Mouse (Mus musculus): ENCODE data around the gene Neb. TPM values are rescaled to one million over a fixed set of nuclear protein-coding genes. Genes with fewer than 3 reads are reported as not detected.

Gene Neb
- 1,000 to 10,000 TPM; 3,675 to 3,755 TPM for total RNA-seq (2021)
- long read RNA-seq, experiment 1, transcript Neb-204 (10 exons, 1,000 nt): major isoform, 5 of 137 reads
- long read RNA-seq, experiment 1, partial matches to known transcripts: 86 of 137 reads
- long read RNA-seq, experiment 1, other reads (novel, unspliced or antisense): 46 of 137 reads
- long read RNA-seq, experiment 2, partial matches to known transcripts: 77 of 165 reads
- long read RNA-seq, experiment 2, other reads (novel, unspliced or antisense): 84 of 165 reads

DNA sequence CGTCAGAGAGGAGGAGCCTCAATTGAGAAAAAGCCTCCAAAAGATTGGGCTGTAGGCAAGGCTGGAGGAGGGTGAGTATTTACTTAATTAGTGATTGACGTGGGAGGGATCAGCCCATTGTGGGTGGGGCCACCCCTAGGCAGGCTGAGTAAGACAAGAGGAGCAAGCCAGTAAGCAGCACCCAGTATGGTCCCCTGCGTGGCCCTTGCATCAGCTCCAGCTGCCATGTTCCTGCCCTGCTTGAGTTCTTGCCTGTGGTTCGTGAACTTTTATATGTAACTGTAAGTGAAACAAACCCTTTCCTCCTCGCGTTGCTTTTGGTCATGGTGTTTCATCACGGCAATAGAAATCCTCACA, at the start of gene Neb:
Gene Neb, minus strand, starts transcription at position 27 of the 357 bp plus-strand sequence.
- no peak for DNase-seq

DNA sequence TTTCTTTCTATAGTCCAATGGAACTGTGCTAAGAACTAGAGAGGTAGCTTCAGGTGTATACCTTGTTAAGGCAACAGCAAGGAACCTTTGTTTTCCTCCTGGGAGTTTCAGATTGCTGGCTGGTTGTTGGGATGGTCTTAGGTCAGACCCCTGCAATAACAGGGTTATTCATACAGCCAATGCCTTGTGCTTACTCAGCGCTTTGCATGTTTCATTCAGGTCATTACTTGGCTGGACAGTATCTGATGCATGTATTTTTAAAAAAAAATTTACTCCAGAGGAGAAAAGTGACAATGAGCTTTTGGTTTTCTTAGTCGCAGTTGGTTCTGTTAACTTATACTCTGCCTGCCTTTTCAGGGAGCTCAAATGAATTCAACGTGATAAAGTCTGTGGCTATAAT, 49.1 kb upstream of the Neb start:
- DNase-seq: no peak

DNA sequence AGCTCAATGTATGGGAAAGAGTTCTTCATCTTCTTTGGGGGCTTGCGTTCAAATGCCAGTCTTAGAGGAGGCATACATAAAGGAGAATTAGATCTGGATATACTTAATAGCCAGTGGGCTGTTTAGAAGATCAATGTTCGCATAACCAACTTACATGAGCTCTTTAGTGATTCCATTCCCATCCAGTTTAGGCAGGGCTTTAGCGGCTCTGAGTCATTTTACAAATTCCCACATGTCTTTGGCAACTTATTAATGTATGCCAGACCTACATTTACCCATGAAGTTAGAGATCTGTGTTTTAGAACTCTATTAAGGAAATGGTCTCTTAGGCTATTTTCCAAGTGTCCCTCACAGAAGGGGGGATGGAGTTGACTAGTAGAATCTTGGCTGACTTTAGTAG, 47.8 kb upstream of the Neb start:
- no peak for DNase-seq

DNA sequence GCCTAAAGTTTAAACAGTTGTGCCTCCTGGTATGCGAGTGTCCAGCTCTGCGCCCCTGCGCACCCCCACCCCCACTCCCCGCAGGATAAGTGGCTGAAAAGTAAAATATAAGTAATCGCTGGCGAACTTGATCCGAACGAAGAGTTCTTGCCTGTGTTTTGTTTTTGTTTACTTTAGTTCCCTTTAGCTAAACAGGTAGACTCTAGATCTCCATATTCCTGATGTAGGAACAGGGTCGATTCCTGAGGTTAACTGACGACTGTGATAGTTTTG, 47.2 kb upstream of the Neb start:
- no peak for DNase-seq

DNA sequence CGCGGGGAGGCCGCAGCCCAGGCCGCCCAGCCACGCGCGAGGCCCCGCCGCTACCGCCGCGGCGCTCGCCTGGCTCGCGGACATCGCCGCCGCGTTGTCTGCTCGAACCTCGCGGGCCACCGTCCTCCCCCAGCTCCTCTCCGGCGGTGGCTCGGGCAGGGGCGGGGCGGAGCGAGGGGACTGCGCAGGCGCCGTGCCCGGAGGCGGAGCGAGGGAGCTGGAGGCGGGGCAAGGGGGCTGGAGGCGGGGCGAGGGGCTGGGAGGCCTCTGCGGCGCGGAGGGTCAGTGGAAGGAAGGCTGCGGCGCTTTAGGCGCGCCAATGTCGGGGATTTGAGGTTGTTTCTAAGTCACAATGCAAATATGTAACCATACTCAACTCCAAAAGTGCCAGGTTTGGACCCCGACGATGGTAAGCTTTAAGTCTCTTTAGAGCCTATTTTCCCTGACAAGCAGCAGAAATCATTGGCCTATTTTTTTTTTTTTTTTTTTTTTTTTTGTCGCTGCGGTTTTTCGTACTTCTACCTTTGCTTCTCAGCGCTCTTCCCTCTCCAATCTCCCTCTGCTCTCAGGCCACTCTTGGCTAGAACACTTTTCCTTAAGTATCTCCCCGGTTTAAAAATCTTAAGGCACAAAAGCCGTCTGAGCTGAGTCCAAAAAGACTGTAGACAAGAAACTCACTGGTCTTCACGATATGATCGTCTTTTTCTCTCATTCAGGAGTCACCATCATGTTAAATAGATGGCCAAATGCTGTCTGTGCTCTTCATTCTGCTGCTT, 46.7 kb upstream of the Neb start, which contains the start of gene Arl5a:
Gene Arl5a, minus strand, starts transcription at position 155 of the 776 bp plus-strand sequence.
- peak; percentile 99 for DNase-seq

DNA sequence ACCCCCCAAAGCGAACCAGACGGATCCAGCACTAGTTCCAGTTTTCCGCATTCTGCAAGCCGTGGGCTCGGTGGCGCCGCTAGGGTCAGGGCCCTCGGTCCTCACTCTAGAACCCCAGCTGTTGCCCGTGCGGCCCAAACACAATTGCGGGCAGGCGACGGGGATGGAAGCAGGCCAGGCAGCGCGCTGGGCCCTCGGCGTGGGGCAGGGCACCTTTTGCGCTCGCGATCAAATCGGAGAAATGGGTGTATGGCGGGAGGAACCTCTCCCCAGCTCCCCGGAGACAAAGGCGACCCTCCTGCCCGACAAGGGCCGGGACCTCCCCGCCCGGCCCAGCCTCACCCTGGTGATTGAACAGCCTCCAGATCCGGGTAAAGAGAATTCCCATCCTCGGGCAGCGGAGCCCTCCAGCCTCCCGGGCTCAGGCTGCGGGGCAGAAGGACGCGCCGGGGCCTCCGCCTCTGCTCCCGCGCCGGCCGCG, 46.0 kb upstream of the Neb start:
- DNase-seq: peak; percentile 64

DNA sequence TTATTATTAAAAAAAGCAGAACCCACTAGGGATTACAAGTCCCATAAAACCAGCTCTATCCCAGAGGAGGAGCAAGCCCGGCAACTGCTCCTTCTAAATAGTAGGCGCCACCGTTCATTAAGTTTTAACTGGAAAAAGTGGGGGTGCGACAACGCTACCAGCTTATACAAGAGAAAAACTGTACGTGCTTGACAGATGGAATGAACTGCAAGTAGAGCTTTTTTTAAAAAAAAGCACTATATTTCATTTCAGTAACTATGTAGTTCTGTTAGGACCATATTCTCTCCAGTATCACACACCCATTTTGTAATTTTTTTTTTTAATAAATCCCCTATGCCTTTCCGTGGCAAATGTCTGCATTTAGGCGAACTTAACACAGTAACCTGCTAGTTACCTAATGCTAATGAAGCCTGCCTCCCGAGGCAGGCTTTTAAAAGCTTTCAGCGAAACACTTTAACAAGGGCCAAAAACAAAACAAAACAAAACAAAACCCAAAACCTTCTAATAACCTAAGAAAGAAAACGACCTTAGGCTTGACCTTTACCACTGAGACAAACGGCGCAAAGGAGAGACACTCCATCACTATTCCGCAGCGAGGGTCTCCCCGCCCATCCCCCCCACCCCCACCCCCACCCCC, 45.5 kb upstream of the Neb start:
- DNase-seq: no peak

DNA sequence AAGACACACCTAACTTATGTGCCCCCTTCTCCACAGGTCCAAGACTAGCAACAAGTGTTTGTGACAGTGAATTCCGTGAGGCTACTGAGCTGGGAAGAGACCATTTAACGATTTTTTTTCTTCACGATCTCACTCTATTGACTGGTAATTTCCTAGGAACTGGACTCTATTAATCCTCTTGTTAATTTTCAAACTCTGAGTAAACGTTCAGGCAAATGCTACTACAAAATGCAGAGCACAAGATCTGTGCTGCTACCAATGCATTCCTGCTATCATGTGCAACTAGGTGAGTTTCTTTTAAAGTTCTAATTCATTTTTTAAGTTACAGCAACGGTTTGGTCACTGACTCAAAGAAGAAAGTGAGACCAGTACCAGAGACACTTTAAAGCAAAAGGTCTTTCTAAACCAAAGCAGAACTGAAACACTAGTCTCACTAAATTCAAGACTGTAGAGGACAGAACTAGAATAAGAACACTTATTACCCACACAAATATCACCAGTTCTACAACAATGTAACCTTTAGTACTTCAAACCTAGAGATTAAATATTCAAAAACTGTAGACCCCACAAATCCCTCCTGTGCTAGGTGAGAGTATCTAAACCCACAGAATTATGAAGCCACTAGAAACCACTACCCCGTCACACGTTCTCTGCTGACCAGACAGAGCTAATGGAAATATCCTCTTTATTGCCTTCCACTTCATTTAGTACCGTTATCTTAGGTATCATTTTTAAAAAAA, 44.8 kb upstream of the Neb start:
- DNase-seq: no peak

DNA sequence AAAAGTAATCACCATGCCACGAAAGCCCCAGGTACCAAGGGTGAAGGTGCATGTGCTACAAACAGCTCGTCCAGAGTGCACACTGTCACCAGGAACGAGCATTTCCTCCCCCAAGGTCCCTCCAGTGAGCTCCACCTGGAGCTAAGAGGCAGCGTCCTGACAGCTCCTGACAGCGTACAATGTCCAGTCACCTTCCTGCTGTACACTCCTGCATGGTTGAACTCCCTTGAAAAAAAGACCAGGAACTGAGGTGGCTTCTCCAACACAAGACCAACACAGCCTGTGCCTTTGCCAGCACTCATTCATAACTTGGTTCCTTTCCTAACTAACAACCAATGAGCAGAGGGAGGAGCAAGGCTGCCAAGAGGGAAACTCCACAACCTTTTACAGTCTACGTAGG, 42.9 kb upstream of the Neb start:
- DNase-seq: no peak

DNA sequence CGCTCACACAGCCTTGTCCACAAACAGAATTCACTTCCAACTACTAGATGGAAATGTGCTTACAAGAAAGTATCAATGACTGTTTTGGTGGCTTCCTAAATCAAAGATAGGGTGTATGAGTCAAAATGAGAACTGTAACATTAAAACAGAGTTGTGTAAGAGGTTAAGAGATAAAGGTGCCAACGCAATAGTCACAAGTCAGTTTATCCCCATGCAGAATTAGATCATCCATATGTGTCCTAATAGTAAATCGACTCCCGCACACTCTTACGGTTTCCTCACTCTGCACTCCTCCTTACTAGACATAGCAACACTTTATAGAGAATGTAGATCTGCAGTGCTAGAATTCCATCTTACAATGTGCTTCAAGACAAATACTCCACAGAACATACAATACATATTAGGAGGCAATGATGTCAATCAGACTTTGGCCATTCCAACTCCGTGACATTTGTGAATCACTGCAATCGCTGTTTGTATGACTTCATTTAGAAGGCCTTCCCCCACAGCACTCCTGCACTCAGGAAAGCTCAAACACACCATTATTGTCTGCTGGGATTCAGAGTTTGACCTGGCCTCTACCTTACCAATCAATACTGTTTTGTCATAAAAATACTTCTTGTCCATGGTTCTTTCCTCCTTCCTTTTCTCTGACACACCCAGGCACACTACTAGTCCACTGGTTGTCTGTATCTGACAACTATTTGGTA, 41.9 kb upstream of the Neb start:
- DNase-seq: no peak

DNA sequence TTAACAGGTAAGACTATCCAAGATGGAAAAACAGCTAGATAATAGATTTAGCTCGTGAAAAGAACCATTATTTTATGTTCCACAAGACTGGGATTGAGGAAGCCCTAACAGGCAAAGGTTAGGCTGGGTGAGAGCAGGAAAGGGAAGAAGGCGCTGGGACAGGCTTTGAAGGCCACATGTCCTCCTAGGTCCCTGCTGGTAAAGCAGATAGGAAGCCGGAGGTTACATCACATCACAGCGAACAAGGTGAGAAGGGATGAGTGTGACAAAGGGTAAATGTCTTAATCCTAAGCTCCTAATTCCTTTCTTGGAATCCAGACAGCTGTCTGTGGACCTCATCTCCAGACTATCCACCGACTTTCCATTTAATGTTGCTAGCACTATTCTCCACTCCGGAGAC, 41.0 kb upstream of the Neb start:
- no peak for DNase-seq

DNA sequence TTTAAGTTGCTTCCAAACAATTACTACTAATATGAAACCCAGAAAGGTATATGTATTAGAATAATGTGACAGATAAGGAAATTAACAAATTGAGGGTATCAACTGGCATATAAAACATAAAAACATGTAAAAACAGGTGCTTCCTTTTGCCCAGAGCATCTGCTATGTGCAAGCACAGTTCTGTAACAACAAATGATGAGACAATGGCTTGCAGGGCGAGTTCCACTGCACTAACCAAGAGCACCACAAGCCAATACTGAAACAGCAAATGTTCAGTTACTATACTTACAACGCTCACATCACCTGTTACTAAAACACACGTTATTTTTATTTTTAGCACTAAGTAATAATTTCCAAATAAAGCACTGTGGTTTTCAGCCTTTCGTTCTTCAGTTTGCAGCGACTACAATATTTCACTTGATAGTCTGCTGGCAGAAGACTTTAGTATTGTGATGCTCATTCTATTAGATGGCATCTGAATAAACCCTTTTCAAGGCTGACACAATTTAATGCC, 34.3 kb upstream of the Neb start:
- no peak for DNase-seq

DNA sequence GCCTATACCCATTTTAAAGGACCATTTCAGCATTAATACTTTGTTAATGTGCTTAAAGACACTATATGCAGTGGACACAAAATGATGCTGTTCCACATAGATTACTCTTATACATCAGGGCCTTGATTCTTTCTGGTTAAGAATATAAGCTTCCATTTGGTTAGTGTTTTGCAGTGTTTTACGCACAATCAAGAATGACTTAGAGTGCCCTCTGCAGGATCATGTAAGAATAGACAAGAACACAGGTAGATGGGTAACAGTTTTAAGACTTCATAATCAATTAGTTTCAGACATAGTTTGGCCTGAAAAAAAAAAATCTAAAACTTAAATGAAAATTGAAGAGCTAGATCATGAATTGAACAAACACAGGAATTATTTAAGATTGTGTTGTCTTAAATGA, 28.2 kb upstream of the Neb start:
- no peak for DNase-seq

DNA sequence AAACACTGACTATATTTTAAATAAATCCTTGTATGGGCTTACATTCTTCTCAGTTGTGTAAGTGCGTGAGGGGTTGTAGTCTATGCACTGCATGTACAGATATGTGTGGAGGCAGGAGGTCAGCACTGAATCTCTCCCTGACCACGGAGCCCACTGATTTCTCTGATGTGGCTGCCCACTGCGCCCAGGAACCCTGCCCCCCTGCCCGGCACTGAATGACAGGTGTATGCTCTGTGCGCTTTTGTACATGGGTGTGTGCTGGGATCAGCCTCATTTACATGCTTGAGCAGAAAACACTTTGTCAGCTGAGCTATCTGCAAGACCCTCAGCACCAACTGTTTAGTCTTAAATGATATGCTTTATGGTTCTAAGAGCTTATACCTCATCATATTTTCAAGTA, 27.0 kb upstream of the Neb start:
- DNase-seq: no peak

DNA sequence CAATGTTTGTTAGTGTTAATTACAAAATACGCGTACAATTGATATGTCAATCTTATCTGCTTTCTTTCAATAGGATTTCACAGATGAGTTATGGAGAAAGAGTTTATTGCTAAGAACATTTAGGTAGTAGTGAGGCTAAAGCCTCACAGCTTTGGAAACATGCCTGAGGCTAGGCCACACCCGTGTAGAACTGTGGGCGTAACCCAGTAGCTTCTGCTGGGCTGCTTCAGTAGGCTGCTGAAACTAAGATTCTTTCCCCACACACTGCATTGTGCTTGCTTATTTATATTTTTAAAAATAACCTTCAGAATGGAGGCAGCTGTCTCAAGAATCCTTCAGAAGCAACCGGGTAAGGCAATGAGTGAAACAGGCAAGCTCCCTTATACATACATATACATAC, 16.3 kb upstream of the Neb start:
- DNase-seq: no peak

DNA sequence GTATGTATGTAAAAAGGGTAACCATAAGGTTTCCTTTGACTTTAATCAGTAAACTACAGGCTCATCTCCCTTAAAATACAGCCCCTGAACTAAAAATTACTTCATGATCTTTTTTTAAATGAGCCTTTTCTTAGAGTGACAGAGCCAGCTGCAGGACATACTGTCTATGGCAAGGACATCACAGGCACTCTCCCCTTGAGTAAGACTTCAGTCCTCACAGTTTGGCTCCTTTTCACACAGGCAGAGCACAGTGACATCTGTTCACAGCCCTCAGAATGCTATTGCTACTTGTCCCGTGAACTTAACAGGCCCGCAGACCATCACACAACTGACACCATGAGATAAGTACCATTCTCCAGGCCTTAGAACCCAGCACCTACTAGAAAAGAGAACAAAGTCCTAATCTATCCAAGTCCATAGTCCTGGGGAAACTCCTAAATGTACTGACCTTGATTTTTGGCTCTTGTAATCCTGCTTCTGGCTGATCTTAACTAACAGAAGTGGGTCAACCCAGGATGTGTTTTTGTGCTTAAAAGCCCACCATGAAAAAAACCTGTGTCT, 12.2 kb upstream of the Neb start:
- peak; percentile 11 for DNase-seq

DNA sequence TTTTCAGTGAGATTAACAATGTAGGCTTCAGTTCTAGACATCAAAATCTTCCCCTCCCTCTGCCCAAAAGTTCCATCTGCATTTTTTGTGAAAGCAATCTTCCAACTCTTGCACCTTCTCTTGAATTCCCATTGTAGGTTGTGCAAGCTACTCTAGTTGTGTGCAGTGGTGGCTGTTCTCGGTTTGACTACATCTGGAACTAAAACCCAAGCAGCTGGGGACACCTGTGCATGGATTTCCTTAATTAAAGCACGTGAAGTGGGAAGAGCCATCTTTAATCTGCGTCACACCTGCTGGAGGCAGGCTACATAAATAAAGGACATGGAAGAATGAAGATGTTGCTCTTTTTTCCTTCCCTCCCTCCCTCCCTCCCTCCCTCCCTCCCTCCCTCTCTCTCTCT, 11.7 kb upstream of the Neb start:
- no peak for DNase-seq

DNA sequence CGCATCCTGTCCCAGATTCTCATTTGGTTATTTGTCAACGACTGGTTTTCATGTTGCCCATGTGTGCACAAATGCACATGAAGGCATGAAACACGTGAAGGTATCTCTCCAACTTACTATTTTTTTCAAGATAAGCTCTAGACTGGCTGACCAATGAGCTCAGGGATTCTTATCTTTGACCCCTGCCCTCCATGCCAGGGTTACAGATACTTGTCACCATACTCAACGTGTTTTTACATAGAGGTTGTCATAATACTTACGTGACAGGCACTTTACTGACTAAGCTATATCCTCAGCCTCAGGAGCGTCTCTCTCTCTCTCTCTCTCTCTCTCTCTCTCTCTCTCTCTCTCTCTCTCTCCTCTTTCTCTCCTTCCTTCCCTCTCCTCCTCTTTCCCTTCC, 8.2 kb upstream of the Neb start:
- no peak for DNase-seq

DNA sequence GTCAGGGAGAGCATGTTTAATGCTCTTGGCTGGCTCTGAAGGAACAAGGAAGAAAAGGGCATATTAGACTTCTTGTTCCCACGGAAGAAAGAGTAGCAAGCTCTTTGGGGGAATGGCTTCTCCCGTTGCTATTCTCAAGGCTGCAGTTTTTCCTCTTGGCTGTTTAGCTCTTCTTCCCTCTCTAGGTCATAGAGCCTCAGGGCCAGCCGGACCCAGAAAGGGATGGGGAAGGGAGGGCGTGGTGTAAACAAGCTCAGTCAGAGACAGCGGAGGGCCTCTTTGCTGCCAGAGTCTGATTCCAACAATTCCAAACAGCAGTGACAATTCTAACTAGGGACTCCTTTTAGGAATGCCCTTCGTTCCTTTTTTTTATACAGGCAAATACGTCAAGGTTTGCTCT, 7.8 kb upstream of the Neb start:
- DNase-seq: no peak

DNA sequence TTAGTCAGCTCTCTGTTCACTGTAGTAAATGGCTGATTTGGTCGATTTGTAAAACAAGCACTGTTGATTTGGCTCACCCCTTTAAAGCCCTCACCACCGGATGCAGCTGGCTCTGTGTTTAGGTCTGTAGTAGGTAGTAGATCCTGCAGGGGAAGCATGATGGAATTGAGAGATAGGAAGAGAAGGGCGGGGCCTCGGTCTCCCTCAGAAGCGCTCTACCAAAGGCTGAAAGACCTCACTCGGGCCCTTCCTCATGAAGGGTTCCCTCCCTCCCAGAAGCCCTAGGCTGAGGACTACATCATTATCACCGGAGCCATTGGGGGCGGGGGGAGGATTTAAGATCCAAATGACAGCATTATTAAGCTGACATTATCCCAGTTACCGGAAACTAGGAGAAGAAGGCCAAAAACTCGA, 581 bp upstream of the Neb start:
- DNase-seq: no peak

DNA sequence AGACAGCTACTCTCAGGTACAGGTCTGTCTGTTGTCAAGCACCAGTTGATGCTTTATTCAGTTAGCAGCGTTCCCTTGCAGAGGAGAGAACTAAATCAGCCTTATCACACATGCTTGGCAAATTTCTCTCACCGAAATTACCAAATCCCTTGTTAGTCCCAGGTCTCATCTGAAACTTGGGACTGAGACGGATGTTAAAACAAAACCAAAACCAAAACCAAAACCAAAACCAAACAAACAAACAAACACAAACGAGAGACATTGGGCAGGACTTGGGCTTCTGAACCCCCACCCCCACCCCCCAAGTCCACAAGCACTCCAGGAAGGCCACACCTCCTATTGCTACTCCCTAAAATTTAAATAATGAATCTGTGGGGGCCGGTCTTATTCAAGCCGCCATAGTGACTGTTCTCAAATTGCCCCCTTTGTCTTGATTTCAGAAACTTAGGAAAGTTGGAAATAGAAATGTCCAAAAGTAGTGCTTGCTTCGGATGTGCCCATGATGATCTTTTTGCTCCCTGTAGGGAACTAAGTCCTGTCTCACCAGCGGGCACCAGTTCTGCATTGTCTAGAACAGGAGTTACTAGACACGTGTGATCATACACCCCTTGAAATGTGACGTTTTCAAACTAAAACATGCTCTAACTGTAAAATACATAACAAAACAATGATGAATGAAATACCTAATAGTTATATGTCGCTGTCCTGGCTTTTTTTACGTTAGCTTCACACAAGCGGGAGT, 397 bp downstream of the Neb start:
- no peak for DNase-seq

Measured in gastrocnemius, postnatal 10 days (tissue).